Mouse (Mus musculus) small intestine, adult 2 months (tissue): ENCODE measurements at regions not wholly inside any gene's neighbourhood (a gene's known extent, or its start where the extent isn't known, plus 50 kb on each side); places are given as distances from the start of the nearest gene placed in this dataset.

ENCODE experiments used
- H3K27ac ChIP-seq: fragments of 200-500 bp; 2 replicates; pipeline ENCODE4 v1.5.1; 2012; ENCODE audit warnings: low read depth, low read length, control low read depth, inconsistent platforms; ENCODE audit not compliant: insufficient read depth
- H3K27me3 ChIP-seq: fragments of 200-500 bp; 2 replicates; pipeline ENCODE4 v1.6.1; 2012; ENCODE audit warnings: mild to moderate bottlenecking, moderate library complexity, low read length, inconsistent platforms; ENCODE audit not compliant: control insufficient read depth, insufficient read depth
- H3K36me3 ChIP-seq: fragments of 200-500 bp; 2 replicates; pipeline ENCODE4 v1.6.1; 2012; ENCODE audit warnings: mild to moderate bottlenecking, low read length, control low read depth, inconsistent platforms; ENCODE audit not compliant: control insufficient read depth, insufficient read depth
- H3K4me1 ChIP-seq: fragments of 200-500 bp; 2 replicates; pipeline ENCODE4 v1.6.1; 2012; ENCODE audit warnings: low read length, inconsistent platforms, mixed read lengths; ENCODE audit not compliant: control insufficient read depth, insufficient read depth, insufficient read length
- H3K4me3 ChIP-seq: fragments of 200-500 bp; 2 replicates; pipeline ENCODE4 v1.5.1; 2012; ENCODE audit warnings: low read depth, mild to moderate bottlenecking, control low read depth, inconsistent platforms, low read length, moderate library complexity
- CTCF ChIP-seq: fragments of 200-500 bp; IDR thresholded peaks from 2 replicates; pipeline ENCODE4 v1.5.1; 2012; ENCODE audit warnings: low read depth, mild to moderate bottlenecking, control low read depth, inconsistent platforms, low read length, moderate library complexity, mixed read lengths; ENCODE audit not compliant: insufficient replicate concordance, insufficient read length; ENCODE audit errors: extremely low read depth
- POLR2A ChIP-seq: fragments of 200-500 bp; IDR thresholded peaks from 2 replicates; pipeline ENCODE4 v1.6.1; 2012; ENCODE audit warnings: low read depth, mild to moderate bottlenecking, control low read depth, inconsistent platforms, low read length, moderate library complexity
- WGBS: fragments of 180-500 bp; shearing (Covaris S2); methylation state at CpG from one replicate; pipeline ENCODE4 v1.1.7; 2018; 5-methylcytosine and 5-hydroxymethylcytosine counted together

- Histone ChIP-seq H3K27ac (no peak overlapping the region), H3K4me3 (no peak overlapping the region), H3K4me1 (no peaks in the 10 kb centered on the region), H3K36me3 (no peaks in the 10 kb centered on the region), H3K27me3 (no peaks in the 10 kb centered on the region)
- TF ChIP-seq POLR2A = no peak
- TF ChIP-seq CTCF = no peak
- WGBS = 60% methylated on average over 3 of the region's 3 CpGs
These were observed 218.1 kb upstream of the Zfp770 start for GRCm38 (mm10) chr2:114419346-114419745.

GRCm38 (mm10) chr2:114413013-114413412, 211.7 kb upstream of the Zfp770 start:
- H3K4me1 ChIP-seq = no peaks in the 10 kb centered on the region
- no peak for TF ChIP-seq CTCF
- no peak for TF ChIP-seq POLR2A
- 79% methylated on average over 3 of the region's 3 CpGs for WGBS
- H3K4me3 ChIP-seq = no peak overlapping the region
- no peaks in the 10 kb centered on the region for H3K36me3 ChIP-seq
- H3K27ac ChIP-seq = no peak overlapping the region
- no peaks in the 10 kb centered on the region for H3K27me3 ChIP-seq

- H3K27me3 ChIP-seq = no peaks in the 10 kb centered on the region
- no peak overlapping the region for H3K4me3 ChIP-seq
- 55% methylated on average over 17 of the region's 17 CpGs for WGBS
- no peaks in the 10 kb centered on the region for H3K36me3 ChIP-seq
- H3K4me1 ChIP-seq = no peaks in the 10 kb centered on the region
- H3K27ac ChIP-seq = no peak overlapping the region
- TF ChIP-seq CTCF (no peak), POLR2A (no peak)
These were observed 210.9 kb upstream of the Zfp770 start for GRCm38 (mm10) chr2:114411940-114412715.

- no peaks in the 10 kb centered on the region for H3K4me1 ChIP-seq
- WGBS = 84% methylated on average over 3 of the region's 3 CpGs
- no peaks in the 10 kb centered on the region for H3K27me3 ChIP-seq
- H3K4me3 ChIP-seq = no peak overlapping the region
- H3K27ac ChIP-seq = no peak overlapping the region
- TF ChIP-seq CTCF = no peak
- no peak for TF ChIP-seq POLR2A
- no peaks in the 10 kb centered on the region for H3K36me3 ChIP-seq
These were observed 209.4 kb upstream of the Zfp770 start for GRCm38 (mm10) chr2:114410717-114411116.

GRCm38 (mm10) chr2:114409542-114409941, 208.3 kb upstream of the Zfp770 start:
- H3K27me3 ChIP-seq = no peaks in the 10 kb centered on the region
- TF ChIP-seq POLR2A (no peak), CTCF (no peak)
- H3K27ac ChIP-seq = no peak overlapping the region
- no peaks in the 10 kb centered on the region for H3K4me1 ChIP-seq
- H3K4me3 ChIP-seq = no peak overlapping the region
- H3K36me3 ChIP-seq = no peaks in the 10 kb centered on the region

- H3K4me1 ChIP-seq = no peaks in the 10 kb centered on the region
- H3K27me3 ChIP-seq = no peaks in the 10 kb centered on the region
- H3K36me3 ChIP-seq = no peaks in the 10 kb centered on the region
- H3K27ac ChIP-seq = no peak overlapping the region
- 26% methylated on average over 5 of the region's 5 CpGs for WGBS
- TF ChIP-seq CTCF (no peak), POLR2A (no peak)
- no peak overlapping the region for H3K4me3 ChIP-seq
These were observed 206.1 kb upstream of the Zfp770 start for GRCm38 (mm10) chr2:114407408-114407807.

- no peak for TF ChIP-seq CTCF
- TF ChIP-seq POLR2A = no peak
- Histone ChIP-seq H3K27me3 (no peaks in the 10 kb centered on the region), H3K4me1 (no peaks in the 10 kb centered on the region), H3K27ac (no peak overlapping the region), H3K4me3 (no peak overlapping the region), H3K36me3 (no peaks in the 10 kb centered on the region)
- WGBS = 22% methylated on average over 3 of the region's 3 CpGs
These were observed 183.3 kb upstream of the Zfp770 start for GRCm38 (mm10) chr2:114384566-114384965.
